Mouse (Mus musculus) T-helper 2 cell (primary cell): ENCODE measurements around the gene Gm2696.
"Not testable (repeated sequence)": the region's sequence is repeated elsewhere in the genome, so short reads cannot be mapped to it uniquely, and the experiment has no call there.

Source experiments
- in situ Hi-C: fragments of 300-600 bp; cut with MboI, MseI; formaldehyde crosslinking; loops from one replicate; pipeline ENCODE4 v1.15.1; 2025; ENCODE audit warnings: high pct_unique_total_duplicates

The Gm2696 gene

GRCm38 (mm10) chr10:77814382-77814781 is at the start of gene Gm2696:
Gene Gm2696, plus strand, starts transcription at chr10:77814682.
- in situ Hi-C loops = no loop called here

- in situ Hi-C loops = no loop called here
Measured at GRCm38 (mm10) chr10:77769727-77770126, 44.8 kb upstream of the Gm2696 start.

GRCm38 (mm10) chr10:77771225-77771624 is 43.3 kb upstream of the Gm2696 start, which contains the start of gene Gm3238:
Gene Gm3238, minus strand, starts transcription at chr10:77771325.
- in situ Hi-C loops = not testable (repeated sequence)

GRCm38 (mm10) chr10:77772142-77772541 is 42.3 kb upstream of the Gm2696 start:
- in situ Hi-C loops = not testable (repeated sequence)

- in situ Hi-C loops = not testable (repeated sequence)
Measured at GRCm38 (mm10) chr10:77776844-77777243, 37.6 kb upstream of the Gm2696 start, which contains the start of gene Gm7138. Gene Gm7138, minus strand, starts transcription at chr10:77776944.

GRCm38 (mm10) chr10:77782442-77782841 is 32.0 kb upstream of the Gm2696 start, which contains the start of gene Gm3250:
Gene Gm3250, minus strand, starts transcription at chr10:77782542.
- in situ Hi-C loops = not testable (repeated sequence)

GRCm38 (mm10) chr10:77783396-77783795 is 31.1 kb upstream of the Gm2696 start:
- in situ Hi-C loops = not testable (repeated sequence)

- in situ Hi-C loops = not testable (repeated sequence)
Measured at GRCm38 (mm10) chr10:77787876-77788275, 26.6 kb upstream of the Gm2696 start, which contains the start of gene Gm7137. Gene Gm7137, minus strand, starts transcription at chr10:77788200.

GRCm38 (mm10) chr10:77788621-77789020 is 25.9 kb upstream of the Gm2696 start:
- in situ Hi-C loops = no loop called here

- in situ Hi-C loops = no loop called here
Measured at GRCm38 (mm10) chr10:77794976-77795375, 19.5 kb upstream of the Gm2696 start, which contains the start of gene Gm9639. Gene Gm9639, minus strand, starts transcription at chr10:77795076.

- in situ Hi-C loops = no loop called here
Measured at GRCm38 (mm10) chr10:77797677-77798076, 16.8 kb upstream of the Gm2696 start.

- in situ Hi-C loops = not testable (repeated sequence)
Measured at GRCm38 (mm10) chr10:77798164-77798920, 16.1 kb upstream of the Gm2696 start.

- in situ Hi-C loops = no loop called here
Measured at GRCm38 (mm10) chr10:77798921-77799508, 15.5 kb upstream of the Gm2696 start, which contains the start of gene Gm19668. Gene Gm19668, minus strand, starts transcription at chr10:77799133.

GRCm38 (mm10) chr10:77804095-77804494 is 10.4 kb upstream of the Gm2696 start:
- in situ Hi-C loops = no loop called here

GRCm38 (mm10) chr10:77811743-77812142 is 2.7 kb upstream of the Gm2696 start, which contains the start of gene Gm9507:
Gene Gm9507, minus strand, starts transcription at chr10:77811843.
- in situ Hi-C loops = no loop called here

GRCm38 (mm10) chr10:77815514-77815913 is 1.0 kb downstream of the Gm2696 start:
- in situ Hi-C loops = no loop called here

GRCm38 (mm10) chr10:77818523-77818922 is 4.0 kb downstream of the Gm2696 start:
- in situ Hi-C loops = no loop called here

GRCm38 (mm10) chr10:77819203-77819602 is 4.7 kb downstream of the Gm2696 start:
- in situ Hi-C loops = no loop called here

- in situ Hi-C loops = no loop called here
Measured at GRCm38 (mm10) chr10:77826951-77827350, 12.5 kb downstream of the Gm2696 start, which contains the start of gene Krtap10-4. Gene Krtap10-4, minus strand, starts transcription at chr10:77827095.

- in situ Hi-C loops = no loop called here
Measured at GRCm38 (mm10) chr10:77835647-77836046, 21.2 kb downstream of the Gm2696 start, which contains the start of gene Krtap10-10. Gene Krtap10-10, plus strand, starts transcription at chr10:77835947.

- in situ Hi-C loops = no loop called here
Measured at GRCm38 (mm10) chr10:77839006-77839405, 24.5 kb downstream of the Gm2696 start.

GRCm38 (mm10) chr10:77846503-77846902 is 32.0 kb downstream of the Gm2696 start, which contains the start of gene Gm36176:
Gene Gm36176, plus strand, starts transcription at chr10:77846803.
- in situ Hi-C loops = no loop called here
